Mouse (Mus musculus) midbrain, embryonic 12.5 days (tissue): ENCODE measurements at regions not wholly inside any gene's neighbourhood (a gene's known extent, or its start where the extent isn't known, plus 50 kb on each side); places are given as distances from the start of the nearest gene placed in this dataset.

Source experiments
- ATAC-seq: fragments of 200-750 bp; cut with Nextera tagmentation; 2 replicates; pipeline ENCODE4 v1.8.0; 2017; ENCODE audit warnings: low read depth, moderate TSS enrichment, moderate library complexity; ENCODE audit not compliant: low FRiP score
- H3K27ac ChIP-seq: fragments of 300-500 bp; sonication (generic); replicated peaks from 2 replicates; pipeline ENCODE4 v1.5.1; 2016; ENCODE audit warnings: mild to moderate bottlenecking
- H3K27me3 ChIP-seq: fragments of 300-500 bp; sonication (generic); 2 replicates; pipeline ENCODE4 v1.6.1; 2016; ENCODE audit warnings: mild to moderate bottlenecking
- H3K36me3 ChIP-seq: fragments of 300-500 bp; sonication (generic); 2 replicates; pipeline ENCODE4 v1.6.1; 2016
- H3K4me1 ChIP-seq: fragments of 300-500 bp; sonication (generic); 2 replicates; pipeline ENCODE4 v1.6.1; 2016
- H3K4me2 ChIP-seq: fragments of 300-500 bp; sonication (generic); replicated peaks from 2 replicates; pipeline ENCODE4 v1.6.1; 2016; ENCODE audit warnings: mild to moderate bottlenecking, moderate library complexity
- H3K4me3 ChIP-seq: fragments of 300-500 bp; sonication (generic); 2 replicates; pipeline ENCODE4 v1.5.1; 2016; ENCODE audit warnings: mild to moderate bottlenecking
- H3K9ac ChIP-seq: fragments of 300-500 bp; sonication (generic); replicated peaks from 2 replicates; pipeline ENCODE4 v1.6.1; 2016; ENCODE audit warnings: mild to moderate bottlenecking, moderate library complexity
- H3K9me3 ChIP-seq: fragments of 300-500 bp; sonication (generic); 2 replicates; pipeline ENCODE4 v1.6.1; 2016; ENCODE audit warnings: mild to moderate bottlenecking
- WGBS: fragments of 180-500 bp; shearing (Covaris S2); methylation state at CpG from one replicate; pipeline ENCODE4 v1.1.7; 2016; 5-methylcytosine and 5-hydroxymethylcytosine counted together

DNA sequence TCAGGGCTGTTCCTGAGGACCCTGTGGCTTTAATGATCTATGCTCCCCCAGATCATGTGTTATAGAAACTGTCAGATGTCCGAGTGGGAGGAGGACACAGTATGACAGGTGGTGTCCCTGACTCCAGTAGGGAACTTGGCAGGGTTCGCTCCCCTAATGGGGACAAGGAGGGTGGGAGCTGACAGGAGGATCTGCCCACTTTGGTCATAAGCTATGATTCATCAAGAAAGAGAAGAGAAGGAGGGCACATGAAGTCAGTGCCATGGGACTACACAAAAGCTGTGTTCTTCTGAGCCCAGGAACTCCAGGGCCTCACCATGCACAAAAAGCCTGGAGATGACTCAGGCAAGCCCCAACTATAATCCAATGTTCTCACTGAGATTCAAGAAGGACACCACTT is 162.2 kb upstream of the Brinp1 start:
- ATAC-seq, result no peak
- Histone ChIP-seq H3K27me3 (no peaks in the 10 kb centered on the region), H3K9ac (no peak overlapping the region), H3K9me3 (no peaks in the 10 kb centered on the region), H3K4me2 (no peak overlapping the region), H3K36me3 (no peaks in the 10 kb centered on the region), H3K27ac (no peak overlapping the region), H3K4me1 (no peaks in the 10 kb centered on the region), H3K4me3 (no peak overlapping the region)
- 93% methylated on average over 2 of the region's 2 CpGs for WGBS

DNA sequence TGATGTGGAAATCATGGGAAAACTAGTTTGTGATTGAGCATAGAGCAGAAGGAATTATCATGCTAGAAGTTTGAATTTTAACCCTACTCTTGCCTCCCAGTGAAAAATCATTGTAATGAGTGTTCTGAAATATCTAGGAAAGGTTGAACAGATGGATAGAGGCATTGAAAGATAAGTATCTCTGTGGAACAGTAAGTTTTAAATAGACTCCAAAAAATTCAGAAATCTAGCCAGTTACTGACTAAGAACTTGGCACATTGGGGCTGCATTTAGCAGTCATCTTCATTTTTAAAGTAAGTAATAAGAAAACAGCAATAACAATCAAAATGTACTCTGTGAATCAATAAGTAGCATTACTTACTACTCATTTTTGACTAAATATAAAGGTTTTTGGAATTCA is 151.0 kb upstream of the Brinp1 start:
- no peak for ATAC-seq
- H3K27me3 ChIP-seq, result no peaks in the 10 kb centered on the region
- H3K36me3 ChIP-seq, result no peaks in the 10 kb centered on the region
- H3K4me2 ChIP-seq, result no peak overlapping the region
- no peak overlapping the region for H3K4me3 ChIP-seq
- no peak overlapping the region for H3K27ac ChIP-seq
- no peaks in the 10 kb centered on the region for H3K9me3 ChIP-seq
- H3K9ac ChIP-seq, result no peak overlapping the region
- H3K4me1 ChIP-seq, result no peaks in the 10 kb centered on the region

GRCm38 (mm10) chr4:69095748-69096408 is 141.7 kb upstream of the Brinp1 start:
- 89% methylated on average over 6 of the region's 6 CpGs for WGBS
- H3K4me1 ChIP-seq, result no peaks in the 10 kb centered on the region
- H3K27ac ChIP-seq, result no peak overlapping the region
- no peaks in the 10 kb centered on the region for H3K27me3 ChIP-seq
- ATAC-seq, result no peak
- H3K9ac ChIP-seq, result no peak overlapping the region
- H3K4me3 ChIP-seq, result no peak overlapping the region
- H3K9me3 ChIP-seq, result no peaks in the 10 kb centered on the region
- H3K36me3 ChIP-seq, result no peaks in the 10 kb centered on the region
- no peak overlapping the region for H3K4me2 ChIP-seq

- Histone ChIP-seq H3K4me1 (no peaks in the 10 kb centered on the region), H3K27ac (no peak overlapping the region), H3K27me3 (no peaks in the 10 kb centered on the region), H3K4me2 (no peak overlapping the region), H3K36me3 (no peaks in the 10 kb centered on the region), H3K9me3 (no peaks in the 10 kb centered on the region), H3K4me3 (no peak overlapping the region), H3K9ac (no peak overlapping the region)
- WGBS, result 77% methylated on average over 5 of the region's 5 CpGs
- ATAC-seq, result no peak
Observed at GRCm38 (mm10) chr4:69078085-69078484, 123.9 kb upstream of the Brinp1 start.

- Histone ChIP-seq H3K4me3 (no peak overlapping the region), H3K9ac (no peak overlapping the region), H3K27ac (no peak overlapping the region), H3K4me1 (no peaks in the 10 kb centered on the region), H3K4me2 (no peak overlapping the region), H3K27me3 (no peaks in the 10 kb centered on the region), H3K9me3 (no peaks in the 10 kb centered on the region), H3K36me3 (no peaks in the 10 kb centered on the region)
- ATAC-seq, result no peak
- WGBS, result 87% methylated on average over 4 of the region's 4 CpGs
Observed at GRCm38 (mm10) chr4:69077316-69077715, 123.1 kb upstream of the Brinp1 start.

- no peaks in the 10 kb centered on the region for H3K36me3 ChIP-seq
- WGBS, result 58% methylated on average over 1 of the region's 1 CpGs
- H3K4me3 ChIP-seq, result no peak overlapping the region
- H3K27ac ChIP-seq, result no peak overlapping the region
- no peak for ATAC-seq
- no peak overlapping the region for H3K9ac ChIP-seq
- no peaks in the 10 kb centered on the region for H3K27me3 ChIP-seq
- H3K9me3 ChIP-seq, result no peaks in the 10 kb centered on the region
- H3K4me1 ChIP-seq, result no peaks in the 10 kb centered on the region
- H3K4me2 ChIP-seq, result no peak overlapping the region
Observed at GRCm38 (mm10) chr4:69039645-69040342, 85.6 kb upstream of the Brinp1 start.

GRCm38 (mm10) chr4:69034166-69034565 is 80.0 kb upstream of the Brinp1 start:
- Histone ChIP-seq H3K9me3 (no peaks in the 10 kb centered on the region), H3K27ac (no peak overlapping the region), H3K4me1 (no peaks in the 10 kb centered on the region), H3K4me2 (no peak overlapping the region), H3K9ac (no peak overlapping the region), H3K36me3 (no peaks in the 10 kb centered on the region), H3K27me3 (no peaks in the 10 kb centered on the region), H3K4me3 (no peak overlapping the region)
- WGBS, result 53% methylated on average over 1 of the region's 1 CpGs
- ATAC-seq, result peak; percentile 68; the same call in 1 of the 2 replicates

DNA sequence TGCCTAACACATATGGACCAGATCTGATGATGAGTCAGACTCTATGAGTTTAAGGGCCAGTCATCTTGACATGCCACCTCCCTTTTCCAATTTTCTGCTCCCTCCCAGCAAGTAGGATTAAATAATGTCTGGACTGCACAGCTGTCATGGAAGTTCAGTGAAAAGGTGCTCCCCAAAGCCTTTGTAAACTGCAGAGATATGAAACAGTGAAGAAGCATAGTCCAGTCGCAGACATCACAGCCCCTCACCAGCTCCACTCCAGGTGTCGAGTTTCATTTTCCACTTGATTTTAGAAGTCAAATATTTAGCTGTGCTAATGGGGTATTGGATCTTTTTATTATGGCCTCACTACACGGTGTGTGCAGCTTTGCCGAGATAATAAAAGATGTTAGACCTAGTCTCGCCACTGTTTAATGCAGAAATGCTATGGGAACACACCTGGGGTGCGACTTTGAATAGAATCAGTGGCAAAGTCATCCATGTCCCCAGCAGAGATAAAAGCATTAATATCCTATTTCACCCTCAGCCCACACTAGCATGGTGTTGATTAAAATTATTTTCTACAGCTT is 66.0 kb upstream of the Brinp1 start:
- no peaks in the 10 kb centered on the region for H3K9me3 ChIP-seq
- no peak overlapping the region for H3K4me2 ChIP-seq
- H3K4me1 ChIP-seq, result no peaks in the 10 kb centered on the region
- no peaks in the 10 kb centered on the region for H3K27me3 ChIP-seq
- H3K4me3 ChIP-seq, result no peak overlapping the region
- H3K9ac ChIP-seq, result no peak overlapping the region
- ATAC-seq, result no peak
- no peaks in the 10 kb centered on the region for H3K36me3 ChIP-seq
- H3K27ac ChIP-seq, result no peak overlapping the region
- WGBS, result 70% methylated on average over 6 of the region's 6 CpGs

- 59% methylated on average over 2 of the region's 2 CpGs for WGBS
- H3K4me3 ChIP-seq, result no peak overlapping the region
- no peaks in the 10 kb centered on the region for H3K36me3 ChIP-seq
Observed at GRCm38 (mm10) chr4:69015396-69015795, 61.2 kb upstream of the Brinp1 start.

More at GRCm38 (mm10) chr4:69015396-69015795, 61.2 kb upstream of the Brinp1 start:
- no peaks in the 10 kb centered on the region for H3K27me3 ChIP-seq
- no peaks in the 10 kb centered on the region for H3K9me3 ChIP-seq
- no peaks in the 10 kb centered on the region for H3K4me1 ChIP-seq
- H3K4me2 ChIP-seq, result no peak overlapping the region
- no peak overlapping the region for H3K27ac ChIP-seq
- no peak overlapping the region for H3K9ac ChIP-seq
- no peak for ATAC-seq
